Mouse (Mus musculus) olfactory bulb, adult 2 months (tissue): Measurements from ENCODE around the gene Aatk.

Experiments used
- CTCF ChIP-seq: fragments of 200-500 bp; IDR thresholded peaks from 2 replicates; pipeline ENCODE4 v1.5.1; 2012; ENCODE audit warnings: low read depth, mild to moderate bottlenecking, low read length, moderate library complexity; ENCODE audit not compliant: insufficient read depth
- POLR2A ChIP-seq: fragments of 200-500 bp; IDR thresholded peaks from 2 replicates; pipeline ENCODE4 v1.6.1; 2012; ENCODE audit warnings: mild to moderate bottlenecking, low read depth, low read length, moderate library complexity; ENCODE audit not compliant: insufficient read depth

- TF ChIP-seq CTCF = no peak
- TF ChIP-seq POLR2A = no peak
Measured at GRCm38 (mm10) chr11:119965053-119965452, 81.9 kb downstream of the Aatk start.
